Mouse (Mus musculus) G1E (cell line): ENCODE data around the gene Psat1.

ENCODE experiments used
- CTCF ChIP-seq: IDR thresholded peaks from 2 replicates; pipeline ENCODE4 v1.5.1; 2012; ENCODE audit warnings: low read depth, low read length, inconsistent platforms, mixed read lengths
- GATA2 ChIP-seq: IDR thresholded peaks from 2 replicates; pipeline ENCODE4 v1.6.1; 2012; ENCODE audit warnings: low read depth, low read length, inconsistent platforms, borderline replicate concordance
- TAL1 ChIP-seq: conservative IDR thresholded peaks from 2 replicates; pipeline ENCODE4 v1.6.1; 2012; ENCODE audit warnings: low read depth, low read length, inconsistent platforms, mixed read lengths

DNA sequence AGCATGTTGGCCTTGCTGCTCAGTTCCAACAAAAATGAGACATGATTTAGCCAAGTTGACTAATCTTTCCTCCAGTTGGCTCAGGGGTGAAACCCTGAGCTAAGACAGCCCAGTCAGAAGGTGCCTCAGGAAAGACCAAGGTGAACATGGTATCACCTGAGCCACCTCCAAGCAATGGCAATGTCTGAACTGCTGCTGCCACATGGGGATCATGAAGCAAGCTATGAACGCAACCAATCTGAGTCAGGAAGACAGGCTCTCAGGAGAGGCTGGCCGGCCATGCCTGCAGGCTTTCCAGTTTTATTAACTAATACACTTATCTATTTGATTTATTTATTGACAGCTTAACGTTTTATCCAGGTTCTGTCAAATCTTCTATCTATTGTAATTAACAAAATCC lies 51.5 kb downstream of the Psat1 start:
- TF ChIP-seq TAL1, result no peak
- TF ChIP-seq CTCF, result no peak
- no peak for TF ChIP-seq GATA2
